Mouse (Mus musculus) kidney, embryonic 14.5 days (tissue): ENCODE measurements around the gene Man2a2. TPM values are rescaled to one million over a fixed set of nuclear protein-coding genes. Genes with fewer than 3 reads are reported as not detected.

ENCODE experiments used
- ATAC-seq: fragments of 200-750 bp; cut with Nextera tagmentation; 2 replicates; pipeline ENCODE4 v1.8.0; 2017; ENCODE audit warnings: moderate number of reproducible peaks, mild to moderate bottlenecking, moderate TSS enrichment, moderate library complexity; ENCODE audit not compliant: low FRiP score, low TSS enrichment
- H3K27ac ChIP-seq: fragments of 300-500 bp; sonication (generic); 2 replicates; pipeline ENCODE4 v1.5.1; 2014; ENCODE audit warnings: low read depth, mild to moderate bottlenecking, low read length, moderate library complexity, mixed read lengths
- H3K27me3 ChIP-seq: fragments of 300-500 bp; sonication (generic); 2 replicates; pipeline ENCODE4 v1.6.1; 2014; ENCODE audit warnings: mild to moderate bottlenecking, low read length; ENCODE audit not compliant: control insufficient read depth, insufficient read depth
- H3K36me3 ChIP-seq: fragments of 300-500 bp; sonication (generic); 2 replicates; pipeline ENCODE4 v1.6.1; 2014; ENCODE audit warnings: low read length, mixed read lengths; ENCODE audit not compliant: control insufficient read depth, insufficient read depth
- H3K4me1 ChIP-seq: fragments of 300-500 bp; sonication (generic); 2 replicates; pipeline ENCODE4 v1.6.1; 2014; ENCODE audit warnings: low read length, mixed read lengths; ENCODE audit not compliant: control insufficient read depth, insufficient read depth
- H3K4me2 ChIP-seq: fragments of 300-500 bp; sonication (generic); replicated peaks from 2 replicates; pipeline ENCODE4 v1.6.1; 2014; ENCODE audit warnings: low read depth, mild to moderate bottlenecking, low read length
- H3K4me3 ChIP-seq: fragments of 300-500 bp; sonication (generic); 2 replicates; pipeline ENCODE4 v1.5.1; 2014; ENCODE audit warnings: mild to moderate bottlenecking, low read length
- H3K9ac ChIP-seq: fragments of 300-500 bp; sonication (generic); 2 replicates; pipeline ENCODE4 v1.6.1; 2014; ENCODE audit warnings: low read depth, mild to moderate bottlenecking, low read length, moderate library complexity
- H3K9me3 ChIP-seq: fragments of 300-500 bp; sonication (generic); 2 replicates; pipeline ENCODE4 v1.6.1; 2016; ENCODE audit warnings: low read length; ENCODE audit not compliant: control insufficient read depth
- WGBS: fragments of 180-500 bp; shearing (Covaris S2); extraction: QIAGEN DNeasy Blood & Tissue Kit; methylation state at CpG from one replicate; pipeline ENCODE4 v1.1.7; 2014; 5-methylcytosine and 5-hydroxymethylcytosine counted together
- polyA plus RNA-seq: library from polyadenylated mRNA; unstranded; fragments of >200 nt; fragmentation: Nextera tagmentation; extraction: Ambion mirVana; gene quantifications from 2 replicates; pipeline ENCODE4 v1.2.1, GENCODE M21; 2014

The Man2a2 gene
- polyA plus RNA-seq, 1 experiment from 2014 or later: 17.2 TPM

GRCm38 (mm10) chr7:80375376-80376039 is 4.3 kb upstream of the Man2a2 start:
- Histone ChIP-seq H3K4me2 (no peak overlapping the region), H3K27ac (no peak overlapping the region), H3K27me3 (no peaks in the 10 kb centered on the region), H3K9me3 (no peaks in the 10 kb centered on the region), H3K4me3 (no peak overlapping the region), H3K9ac (no peak overlapping the region), H3K4me1 (no peaks in the 10 kb centered on the region), H3K36me3 (0 out of 2 replicates have a peak, but pooled peaks cover 3% of the 10 kb centered on the region)
- ATAC-seq: no peak
- 62% methylated on average over 9 of the region's 9 CpGs for WGBS

- Histone ChIP-seq H3K36me3 (0 out of 2 replicates have a peak, but pooled peaks cover 3% of the 10 kb centered on the region), H3K27me3 (no peaks in the 10 kb centered on the region), H3K4me2 (no peak overlapping the region), H3K9me3 (no peaks in the 10 kb centered on the region), H3K4me3 (no peak overlapping the region), H3K27ac (no peak overlapping the region), H3K9ac (no peak overlapping the region), H3K4me1 (peaks cover 1% of the 10 kb centered on the region; the same call in 1 of the 2 replicates)
- ATAC-seq: no peak
- WGBS: 85% methylated on average over 3 of the region's 3 CpGs
Observed at GRCm38 (mm10) chr7:80374733-80375132, 3.6 kb upstream of the Man2a2 start.

GRCm38 (mm10) chr7:80374280-80374679 is 3.1 kb upstream of the Man2a2 start:
- Histone ChIP-seq H3K4me2 (no peak overlapping the region), H3K36me3 (no peaks in the 10 kb centered on the region), H3K27me3 (no peaks in the 10 kb centered on the region), H3K27ac (no peak overlapping the region), H3K9ac (no peak overlapping the region), H3K9me3 (no peaks in the 10 kb centered on the region), H3K4me3 (no peak overlapping the region), H3K4me1 (peaks cover 6% of the 10 kb centered on the region; the same call in 1 of the 2 replicates)
- 61% methylated on average over 3 of the region's 3 CpGs for WGBS
- ATAC-seq: no peak

GRCm38 (mm10) chr7:80373850-80374249 is 2.7 kb upstream of the Man2a2 start:
- Histone ChIP-seq H3K27ac (no peak overlapping the region), H3K9ac (no peak overlapping the region), H3K9me3 (no peaks in the 10 kb centered on the region), H3K4me2 (no peak overlapping the region), H3K4me1 (peaks cover 8% of the 10 kb centered on the region; the same call in 1 of the 2 replicates), H3K4me3 (no peak overlapping the region), H3K27me3 (no peaks in the 10 kb centered on the region), H3K36me3 (no peaks in the 10 kb centered on the region)
- WGBS: 87% methylated on average over 12 of the region's 12 CpGs
- ATAC-seq: no peak

- WGBS: 89% methylated on average over 4 of the region's 4 CpGs
- H3K27ac ChIP-seq: no peak overlapping the region
- H3K4me3 ChIP-seq: no peak overlapping the region
- no peak overlapping the region for H3K4me2 ChIP-seq
- no peak for ATAC-seq
- peaks cover 3% of the 10 kb centered on the region for H3K36me3 ChIP-seq
- H3K4me1 ChIP-seq: peaks cover 8% of the 10 kb centered on the region; the same call in 1 of the 2 replicates
- H3K9me3 ChIP-seq: no peaks in the 10 kb centered on the region
- H3K9ac ChIP-seq: no peak overlapping the region
- no peaks in the 10 kb centered on the region for H3K27me3 ChIP-seq
Observed at GRCm38 (mm10) chr7:80373352-80373751, 2.2 kb upstream of the Man2a2 start.

DNA sequence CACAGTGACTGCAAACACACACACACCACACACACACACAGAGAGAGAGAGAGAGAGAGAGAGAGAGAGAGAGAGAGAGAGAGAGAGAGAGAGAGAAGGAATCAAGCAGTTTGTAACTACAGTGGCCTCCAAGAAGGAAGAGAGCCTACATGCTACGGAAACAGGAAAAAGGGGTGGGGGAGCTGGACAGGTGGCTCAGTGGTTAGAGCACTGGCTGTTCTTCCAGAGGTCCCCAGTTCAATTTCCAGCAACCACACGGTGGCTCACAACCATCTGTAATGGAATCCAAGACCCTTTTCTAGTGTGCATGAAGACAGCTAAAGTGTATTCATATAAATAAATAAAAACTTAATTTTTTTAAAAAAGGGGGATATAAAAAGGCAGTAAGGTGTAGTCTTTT is 1.5 kb upstream of the Man2a2 start:
- no peak overlapping the region for H3K27ac ChIP-seq
- H3K4me2 ChIP-seq: no peak overlapping the region
- H3K9ac ChIP-seq: no peak overlapping the region
- 60% methylated on average over 2 of the region's 2 CpGs for WGBS
- ATAC-seq: no peak
- H3K36me3 ChIP-seq: peaks cover 9% of the 10 kb centered on the region
- H3K9me3 ChIP-seq: no peaks in the 10 kb centered on the region
- H3K4me1 ChIP-seq: peaks cover 8% of the 10 kb centered on the region; the same call in 1 of the 2 replicates
- H3K4me3 ChIP-seq: no peak overlapping the region
- no peaks in the 10 kb centered on the region for H3K27me3 ChIP-seq

GRCm38 (mm10) chr7:80372166-80372565 is 991 bp upstream of the Man2a2 start:
- Histone ChIP-seq H3K4me1 (peaks cover 8% of the 10 kb centered on the region; the same call in 1 of the 2 replicates), H3K27ac (no peak overlapping the region), H3K36me3 (peaks cover 14% of the 10 kb centered on the region), H3K27me3 (no peaks in the 10 kb centered on the region), H3K4me3 (no peak overlapping the region), H3K4me2 (no peak overlapping the region), H3K9me3 (no peaks in the 10 kb centered on the region), H3K9ac (no peak overlapping the region)
- 84% methylated on average over 3 of the region's 3 CpGs for WGBS
- no peak for ATAC-seq

DNA sequence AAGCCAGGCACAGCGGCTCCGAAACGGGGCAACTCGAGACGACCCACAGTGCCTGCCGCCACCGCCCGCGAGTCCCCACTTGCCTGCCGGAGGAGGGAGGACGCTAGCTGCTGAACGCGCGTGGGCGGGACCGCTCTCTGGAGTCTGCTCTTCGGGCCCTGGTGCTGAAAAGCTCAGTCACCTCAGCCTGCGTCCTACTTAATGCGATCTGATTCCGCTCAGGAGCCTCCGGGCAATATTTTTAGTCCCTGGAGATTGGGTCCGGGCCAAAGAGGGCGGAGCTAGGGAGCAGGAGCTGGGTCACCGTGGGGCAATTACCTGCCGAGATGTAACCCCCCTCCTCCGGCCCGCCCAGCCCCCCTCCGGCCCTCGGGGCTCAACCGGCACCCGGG is 530 bp downstream of the Man2a2 start:
- Histone ChIP-seq H3K9me3 (no peaks in the 10 kb centered on the region), H3K4me1 (peaks cover 8% of the 10 kb centered on the region; the same call in 1 of the 2 replicates), H3K27ac (peak overlapping the region; percentile 80), H3K9ac (peak overlapping the region; percentile 87), H3K27me3 (no peaks in the 10 kb centered on the region), H3K4me3 (peak overlapping the region; percentile 84), H3K4me2 (peak overlapping the region; percentile 82), H3K36me3 (peaks cover 28% of the 10 kb centered on the region)
- peak; percentile 53 for ATAC-seq
- WGBS: under 1% methylated on average over 31 of the region's 31 CpGs

DNA sequence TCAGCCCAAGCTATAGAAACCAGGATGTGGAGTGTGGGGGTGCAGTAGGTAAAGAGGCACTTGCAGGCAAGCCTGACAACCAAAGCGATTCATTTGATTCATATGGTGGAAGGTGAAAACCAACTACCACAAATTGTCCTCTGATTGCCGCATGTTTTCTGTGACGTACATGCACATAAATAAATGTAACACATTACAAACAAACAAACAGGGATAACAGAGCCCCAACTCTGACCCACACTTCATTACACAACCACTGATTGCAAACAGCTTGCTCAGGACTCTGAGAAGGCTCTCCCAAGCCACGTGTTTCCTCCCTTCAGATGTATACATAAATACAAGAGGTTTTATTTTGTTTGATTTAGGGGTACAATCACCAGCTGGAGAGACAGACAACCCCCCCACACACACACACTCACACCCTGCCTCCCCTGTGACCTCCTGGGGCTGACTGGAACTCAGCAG is 1.2 kb downstream of the Man2a2 start:
- peak overlapping the region; percentile 87; the same call in 1 of the 2 replicates for H3K9ac ChIP-seq
- peaks cover 28% of the 10 kb centered on the region for H3K36me3 ChIP-seq
- peak overlapping the region; percentile 84 for H3K4me3 ChIP-seq
- H3K4me1 ChIP-seq: peaks cover 8% of the 10 kb centered on the region; the same call in 1 of the 2 replicates
- peak overlapping the region; percentile 80 for H3K27ac ChIP-seq
- 19% methylated on average over 4 of the region's 4 CpGs for WGBS
- H3K9me3 ChIP-seq: no peaks in the 10 kb centered on the region
- peak overlapping the region; percentile 82 for H3K4me2 ChIP-seq
- peak; percentile 47 for ATAC-seq
- no peaks in the 10 kb centered on the region for H3K27me3 ChIP-seq
